Mouse (Mus musculus): ENCODE measurements around the gene Neurod4. TPM values are rescaled to one million over a fixed set of nuclear protein-coding genes. Genes with fewer than 3 reads are reported as not detected.
"Not testable (repeated sequence)": the region's sequence is repeated elsewhere in the genome, so short reads cannot be mapped to it uniquely, and the experiment has no call there.

Neurod4 gene
- polyA plus RNA-seq (2015; fragmentation: Nextera tagmentation; extraction: Ambion mirVana) = not detected in 2 replicates

GRCm38 (mm10) chr10:130280066-130280465 lies at the start of gene Neurod4:
Gene Neurod4 (minus strand): TSS chr10:130280240.
- no peaks in the 10 kb centered on the region for H3K9me3 ChIP-seq (replicated peaks)
- H3K36me3 ChIP-seq = no peaks in the 10 kb centered on the region
- H3K9ac ChIP-seq = no peak within 1 kb of the TSS
- H3K4me1 ChIP-seq = no peaks in the 10 kb centered on the region
- ATAC-seq (replicated peaks; ENCODE audit: low FRiP score) = peak; percentile 96
- H3K27me3 ChIP-seq = no peaks in the 10 kb centered on the region
- WGBS = 0% methylated on average over 7 of the region's 7 CpGs
- no peak within 1 kb of the TSS for H3K4me3 ChIP-seq (replicated peaks)
- no peak within 1 kb of the TSS for H3K27ac ChIP-seq
- no peak within 1 kb of the TSS for H3K4me2 ChIP-seq

GRCm38 (mm10) chr10:130324243-130324642 lies 44.2 kb upstream of the Neurod4 start:
- 86% methylated on average over 4 of the region's 4 CpGs for WGBS
- no peaks in the 10 kb centered on the region for H3K9me3 ChIP-seq (replicated peaks)
- no peak overlapping the region for H3K4me2 ChIP-seq
- H3K27ac ChIP-seq = no peak overlapping the region
- no peaks in the 10 kb centered on the region for H3K36me3 ChIP-seq
- H3K9ac ChIP-seq = no peak overlapping the region
- no peaks in the 10 kb centered on the region for H3K4me1 ChIP-seq
- H3K4me3 ChIP-seq (replicated peaks) = no peak overlapping the region
- no peak for ATAC-seq (replicated peaks; ENCODE audit: low FRiP score)
- H3K27me3 ChIP-seq = no peaks in the 10 kb centered on the region

- no peaks in the 10 kb centered on the region for H3K27me3 ChIP-seq
- ATAC-seq (replicated peaks; ENCODE audit: low FRiP score) = no peak
- H3K4me1 ChIP-seq = no peaks in the 10 kb centered on the region
- no peak within 1 kb of the TSS for H3K27ac ChIP-seq
- no peak within 1 kb of the TSS for H3K9ac ChIP-seq
- H3K9me3 ChIP-seq (replicated peaks) = no peaks in the 10 kb centered on the region
- H3K36me3 ChIP-seq = no peaks in the 10 kb centered on the region
- H3K4me3 ChIP-seq (replicated peaks) = no peak within 1 kb of the TSS
- H3K4me2 ChIP-seq = no peak within 1 kb of the TSS
- WGBS = 84% methylated on average over 5 of the region's 5 CpGs
These were observed 42.6 kb upstream of the Neurod4 start, which contains the start of gene Tespa1 for GRCm38 (mm10) chr10:130322637-130323036. Gene Tespa1 (plus strand): TSS chr10:130322870.

DNA sequence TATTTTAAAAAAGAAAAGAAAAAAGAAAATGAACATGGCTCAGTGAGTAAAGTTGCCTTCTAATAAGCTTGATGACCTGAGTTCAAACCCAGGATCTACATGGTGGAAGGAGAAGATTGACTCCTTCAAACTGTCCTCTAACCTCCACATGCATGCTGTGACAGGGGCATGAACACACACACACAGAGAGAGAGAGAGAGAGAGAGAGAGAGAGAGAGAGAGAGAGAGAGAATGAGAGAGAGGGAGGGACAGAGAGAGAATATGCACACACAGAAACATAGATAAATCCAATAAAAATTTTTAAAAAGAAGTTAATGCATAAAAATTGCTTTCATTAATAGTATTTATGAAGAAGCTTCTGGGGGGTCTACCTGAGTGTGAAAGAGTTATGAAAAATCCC lies 42.0 kb upstream of the Neurod4 start:
- no peak overlapping the region for H3K27ac ChIP-seq
- ATAC-seq (replicated peaks; ENCODE audit: low FRiP score) = no peak
- no peak overlapping the region for H3K4me3 ChIP-seq (replicated peaks)
- H3K36me3 ChIP-seq = no peaks in the 10 kb centered on the region
- no peaks in the 10 kb centered on the region for H3K27me3 ChIP-seq
- H3K4me2 ChIP-seq = no peak overlapping the region
- no peaks in the 10 kb centered on the region for H3K9me3 ChIP-seq (replicated peaks)
- no peaks in the 10 kb centered on the region for H3K4me1 ChIP-seq
- H3K9ac ChIP-seq = no peak overlapping the region

- H3K4me2 ChIP-seq = no peak overlapping the region
- no peak for ATAC-seq (replicated peaks; ENCODE audit: low FRiP score)
- H3K9ac ChIP-seq = no peak overlapping the region
- H3K9me3 ChIP-seq (replicated peaks) = no peaks in the 10 kb centered on the region
- 76% methylated on average over 2 of the region's 2 CpGs for WGBS
- H3K27ac ChIP-seq = no peak overlapping the region
- no peaks in the 10 kb centered on the region for H3K4me1 ChIP-seq
- no peaks in the 10 kb centered on the region for H3K36me3 ChIP-seq
- no peaks in the 10 kb centered on the region for H3K27me3 ChIP-seq
- no peak overlapping the region for H3K4me3 ChIP-seq (replicated peaks)
These were observed 40.7 kb upstream of the Neurod4 start for GRCm38 (mm10) chr10:130320715-130321114.

DNA sequence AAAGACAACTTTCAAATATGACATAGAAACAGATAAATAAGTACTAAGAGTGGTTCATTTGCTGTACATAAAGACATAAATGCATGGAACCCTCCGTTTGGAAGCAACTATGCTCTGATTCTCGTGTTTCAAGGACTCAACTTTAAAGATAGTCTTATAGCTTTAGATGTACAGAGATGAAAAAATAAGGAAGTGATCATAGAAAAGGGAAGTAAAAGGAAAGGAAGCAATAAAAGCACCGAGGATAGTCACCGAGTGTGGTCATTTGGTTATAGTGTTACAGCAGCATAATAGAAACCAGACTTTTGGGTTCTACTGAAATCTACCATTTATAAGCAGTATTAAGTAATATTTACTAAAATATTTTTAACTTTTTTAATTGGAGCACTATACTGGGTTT lies 38.7 kb upstream of the Neurod4 start:
- ATAC-seq (replicated peaks; ENCODE audit: low FRiP score) = no peak
- H3K9ac ChIP-seq = no peak overlapping the region
- H3K4me2 ChIP-seq = no peak overlapping the region
- H3K27me3 ChIP-seq = no peaks in the 10 kb centered on the region
- H3K36me3 ChIP-seq = no peaks in the 10 kb centered on the region
- H3K27ac ChIP-seq = no peak overlapping the region
- H3K4me3 ChIP-seq (replicated peaks) = no peak overlapping the region
- H3K9me3 ChIP-seq (replicated peaks) = no peaks in the 10 kb centered on the region
- no peaks in the 10 kb centered on the region for H3K4me1 ChIP-seq
- WGBS = 73% methylated on average over 4 of the region's 4 CpGs

GRCm38 (mm10) chr10:130315846-130316245 lies 35.8 kb upstream of the Neurod4 start:
- no peaks in the 10 kb centered on the region for H3K36me3 ChIP-seq
- ATAC-seq (replicated peaks; ENCODE audit: low FRiP score) = no peak
- no peaks in the 10 kb centered on the region for H3K9me3 ChIP-seq (replicated peaks)
- no peak overlapping the region for H3K27ac ChIP-seq
- no peaks in the 10 kb centered on the region for H3K27me3 ChIP-seq
- no peak overlapping the region for H3K4me2 ChIP-seq
- H3K4me1 ChIP-seq = no peaks in the 10 kb centered on the region
- H3K9ac ChIP-seq = no peak overlapping the region
- no peak overlapping the region for H3K4me3 ChIP-seq (replicated peaks)

DNA sequence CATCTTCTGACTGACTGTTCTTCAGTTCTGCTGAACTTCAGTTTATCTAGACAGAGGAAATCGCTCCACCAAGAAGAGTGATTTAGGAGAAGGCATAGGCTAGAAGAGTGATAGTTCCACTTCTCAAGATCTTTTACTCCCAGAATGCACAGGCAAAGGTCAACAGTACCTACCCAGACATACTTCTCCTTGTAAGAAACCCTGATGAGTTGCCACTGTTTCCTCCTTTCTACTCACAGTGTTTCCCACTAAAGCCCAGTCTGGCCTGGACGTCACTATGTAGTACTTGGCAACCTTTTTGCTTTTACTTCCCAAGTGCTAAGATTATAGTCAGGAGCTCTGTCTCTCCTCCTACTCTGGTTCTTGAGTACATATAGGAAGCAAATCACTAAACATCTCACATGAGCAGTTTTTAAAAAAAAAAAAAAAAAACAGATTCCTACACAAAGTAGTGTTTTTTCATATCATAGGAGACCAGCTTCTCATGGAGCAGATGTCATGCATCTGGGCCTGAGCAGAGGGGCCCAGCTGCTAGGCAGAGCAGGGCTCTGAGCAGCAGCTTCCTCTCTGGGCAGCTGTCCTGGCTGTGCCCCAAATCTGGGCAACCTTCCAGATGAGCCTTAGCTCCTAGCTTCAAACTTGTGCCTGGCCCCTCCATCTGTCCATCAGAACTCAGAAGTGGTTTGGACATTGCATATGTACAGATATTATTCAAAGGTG lies 34.2 kb upstream of the Neurod4 start:
- H3K27me3 ChIP-seq = no peaks in the 10 kb centered on the region
- H3K9me3 ChIP-seq (replicated peaks) = no peaks in the 10 kb centered on the region
- no peak for ATAC-seq (replicated peaks; ENCODE audit: low FRiP score)
- no peak overlapping the region for H3K4me3 ChIP-seq (replicated peaks)
- H3K4me2 ChIP-seq = no peak overlapping the region
- no peak overlapping the region for H3K27ac ChIP-seq
- H3K4me1 ChIP-seq = no peaks in the 10 kb centered on the region
- H3K36me3 ChIP-seq = no peaks in the 10 kb centered on the region
- H3K9ac ChIP-seq = no peak overlapping the region
- WGBS = 72% methylated on average over 2 of the region's 2 CpGs

GRCm38 (mm10) chr10:130313531-130313930 lies 33.5 kb upstream of the Neurod4 start:
- Histone ChIP-seq H3K4me3 (replicated peaks) (no peak overlapping the region), H3K27me3 (no peaks in the 10 kb centered on the region), H3K9me3 (replicated peaks) (no peaks in the 10 kb centered on the region), H3K36me3 (no peaks in the 10 kb centered on the region), H3K27ac (no peak overlapping the region), H3K4me2 (no peak overlapping the region), H3K4me1 (no peaks in the 10 kb centered on the region), H3K9ac (no peak overlapping the region)
- 69% methylated on average over 1 of the region's 1 CpGs for WGBS
- no peak for ATAC-seq (replicated peaks; ENCODE audit: low FRiP score)

- no peak overlapping the region for H3K9ac ChIP-seq
- H3K36me3 ChIP-seq = no peaks in the 10 kb centered on the region
- no peaks in the 10 kb centered on the region for H3K4me1 ChIP-seq
- H3K27ac ChIP-seq = no peak overlapping the region
- ATAC-seq (replicated peaks; ENCODE audit: low FRiP score) = no peak
- H3K4me2 ChIP-seq = no peak overlapping the region
- no peaks in the 10 kb centered on the region for H3K9me3 ChIP-seq (replicated peaks)
- H3K4me3 ChIP-seq (replicated peaks) = no peak overlapping the region
- WGBS = 82% methylated on average over 2 of the region's 2 CpGs
- H3K27me3 ChIP-seq = no peaks in the 10 kb centered on the region
These were observed 31.6 kb upstream of the Neurod4 start for GRCm38 (mm10) chr10:130311534-130312227.

DNA sequence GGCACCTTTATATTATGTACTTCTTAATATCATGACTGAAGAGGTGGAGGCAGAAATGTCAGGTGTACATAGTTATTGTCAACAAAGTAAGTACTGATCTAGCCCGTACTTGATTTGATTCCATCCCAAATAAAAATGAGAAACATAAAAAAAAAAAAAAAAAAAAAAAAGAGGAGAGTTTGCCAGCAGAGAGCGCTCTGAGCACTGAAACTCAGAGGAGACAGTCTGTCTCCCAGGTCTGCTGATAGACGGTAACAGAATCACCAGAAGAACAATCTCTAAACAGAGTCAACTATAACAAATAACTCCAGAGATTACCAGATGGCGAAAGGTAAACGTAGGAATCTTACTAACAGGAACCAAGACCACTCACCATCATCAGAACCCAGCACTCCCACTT lies 24.1 kb upstream of the Neurod4 start:
- WGBS = 72% methylated on average over 5 of the region's 5 CpGs
- H3K4me2 ChIP-seq; H3K9me3 ChIP-seq (replicated peaks); H3K36me3 ChIP-seq; ATAC-seq (replicated peaks; ENCODE audit: low FRiP score); H3K9ac ChIP-seq; H3K27me3 ChIP-seq; H3K4me3 ChIP-seq (replicated peaks); H3K27ac ChIP-seq; H3K4me1 ChIP-seq: not testable (repeated sequence)

GRCm38 (mm10) chr10:130298748-130299147 lies 18.7 kb upstream of the Neurod4 start:
- H3K9ac ChIP-seq; H3K9me3 ChIP-seq (replicated peaks); H3K4me2 ChIP-seq; H3K4me1 ChIP-seq; H3K36me3 ChIP-seq; H3K27me3 ChIP-seq; H3K4me3 ChIP-seq (replicated peaks); ATAC-seq (replicated peaks; ENCODE audit: low FRiP score); H3K27ac ChIP-seq: not testable (repeated sequence)
- 20% methylated on average over 4 of the region's 4 CpGs for WGBS
